Mouse (Mus musculus) limb, embryonic 14.5 days (tissue): ENCODE results near the gene Tmsb15a. TPM values are rescaled to one million over a fixed set of nuclear protein-coding genes. Genes with fewer than 3 reads are reported as not detected.

ENCODE experiments used
- ATAC-seq: fragments of 200-750 bp; cut with Nextera tagmentation; 2 replicates; pipeline ENCODE4 v1.8.0; 2017; ENCODE audit warnings: low read depth, moderate number of reproducible peaks, moderate TSS enrichment; ENCODE audit not compliant: low FRiP score
- DNase-seq: peaks from one replicate; pipeline ENCODE4 v3.0.0-alpha.2; 2015; ENCODE audit warnings: low spot score
- H3K27ac ChIP-seq: fragments of 300-500 bp; sonication (generic); replicated peaks from 2 replicates; pipeline ENCODE4 v1.5.1; 2014; ENCODE audit warnings: low read depth, mild to moderate bottlenecking, low read length, moderate library complexity, mixed read lengths
- H3K27me3 ChIP-seq: fragments of 300-500 bp; sonication (generic); 2 replicates; pipeline ENCODE4 v1.6.1; 2014; ENCODE audit warnings: low read length, mixed read lengths; ENCODE audit not compliant: control insufficient read depth, insufficient read depth
- H3K36me3 ChIP-seq: fragments of 300-500 bp; sonication (generic); 2 replicates; pipeline ENCODE4 v1.6.1; 2014; ENCODE audit warnings: mild to moderate bottlenecking, low read length, moderate library complexity, mixed read lengths; ENCODE audit not compliant: control insufficient read depth, insufficient read depth
- H3K4me1 ChIP-seq: fragments of 300-500 bp; sonication (generic); 2 replicates; pipeline ENCODE4 v1.6.1; 2014; ENCODE audit warnings: antibody characterized with exemption, low read length, mixed read lengths; ENCODE audit not compliant: control insufficient read depth, insufficient read depth
- H3K4me2 ChIP-seq: fragments of 300-500 bp; sonication (generic); replicated peaks from 2 replicates; pipeline ENCODE4 v1.6.1; 2014; ENCODE audit warnings: low read depth, mild to moderate bottlenecking, low read length, moderate library complexity; ENCODE audit not compliant: severe bottlenecking
- H3K4me3 ChIP-seq: fragments of 300-500 bp; sonication (generic); replicated peaks from 2 replicates; pipeline ENCODE4 v1.5.1; 2014; ENCODE audit warnings: low read length
- H3K9ac ChIP-seq: fragments of 300-500 bp; sonication (generic); 2 replicates; pipeline ENCODE4 v1.6.1; 2014; ENCODE audit warnings: mild to moderate bottlenecking, low read depth, low read length, moderate library complexity; ENCODE audit not compliant: severe bottlenecking
- H3K9me3 ChIP-seq: fragments of 300-500 bp; sonication (generic); 2 replicates; pipeline ENCODE4 v1.6.1; 2016; ENCODE audit warnings: low read length; ENCODE audit not compliant: control insufficient read depth
- POLR2A ChIP-seq: fragments of 200-500 bp; IDR thresholded peaks from 2 replicates; pipeline ENCODE4 v1.8.0; 2012; ENCODE audit warnings: inconsistent platforms, mild to moderate bottlenecking, moderate library complexity, borderline replicate concordance; ENCODE audit not compliant: insufficient read depth, insufficient read length; ENCODE audit errors: extremely low read depth
- WGBS: fragments of 180-500 bp; shearing (Covaris S2); extraction: QIAGEN DNeasy Blood & Tissue Kit; methylation state at CpG from one replicate; pipeline ENCODE4 v1.1.7; 2014; 5-methylcytosine and 5-hydroxymethylcytosine counted together
- polyA plus RNA-seq, 2 experiments: library from polyadenylated mRNA; depleted of rRNA in 1 of 2; stranded (reverse) in 1 of 2; unstranded in 1 of 2; fragments of >200 nt; fragmentation: Nextera tagmentation in 1 of 2; extraction: Ambion mirVana in 1 of 2; gene quantifications; 2 replicates each; pipeline versions ENCODE4 v1.2.1 to v1.2.3; 2012 to 2014

The Tmsb15a gene
- polyA plus RNA-seq, 2 experiments, result 2.0 TPM

DNA sequence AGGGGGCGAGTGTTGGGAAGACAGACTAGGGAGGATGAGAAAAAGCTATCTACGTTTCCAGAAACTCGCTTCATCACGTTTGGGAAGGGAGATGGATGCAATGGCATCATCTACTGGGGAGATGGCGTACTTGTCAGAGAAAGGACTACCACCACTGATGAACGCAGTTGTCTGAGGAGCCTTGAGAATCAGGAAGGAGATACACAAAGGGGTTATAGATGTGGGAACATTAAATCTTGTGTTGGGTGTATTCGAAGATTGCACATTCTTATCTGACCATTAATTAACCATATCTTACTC is 17.9 kb upstream of the Tmsb15a start:
- Histone ChIP-seq H3K36me3 (0 out of 2 replicates have a peak, but pooled peaks cover 5% of the 10 kb centered on the region), H3K4me2 (peak overlapping the region; percentile 49), H3K4me3 (peak overlapping the region; percentile 53), H3K9ac (peak overlapping the region; percentile 62), H3K9me3 (no peaks in the 10 kb centered on the region), H3K27ac (peak overlapping the region; percentile 83; the same call in 1 of the 2 replicates), H3K27me3 (0 out of 2 replicates have a peak, but pooled peaks cover 4% of the 10 kb centered on the region), H3K4me1 (no peaks in the 10 kb centered on the region; the same call in 1 of the 2 replicates)
- no peak for TF ChIP-seq POLR2A
- DNase-seq (no peak), ATAC-seq (no peak)
- 14% methylated on average over 7 of the region's 7 CpGs for WGBS

DNA sequence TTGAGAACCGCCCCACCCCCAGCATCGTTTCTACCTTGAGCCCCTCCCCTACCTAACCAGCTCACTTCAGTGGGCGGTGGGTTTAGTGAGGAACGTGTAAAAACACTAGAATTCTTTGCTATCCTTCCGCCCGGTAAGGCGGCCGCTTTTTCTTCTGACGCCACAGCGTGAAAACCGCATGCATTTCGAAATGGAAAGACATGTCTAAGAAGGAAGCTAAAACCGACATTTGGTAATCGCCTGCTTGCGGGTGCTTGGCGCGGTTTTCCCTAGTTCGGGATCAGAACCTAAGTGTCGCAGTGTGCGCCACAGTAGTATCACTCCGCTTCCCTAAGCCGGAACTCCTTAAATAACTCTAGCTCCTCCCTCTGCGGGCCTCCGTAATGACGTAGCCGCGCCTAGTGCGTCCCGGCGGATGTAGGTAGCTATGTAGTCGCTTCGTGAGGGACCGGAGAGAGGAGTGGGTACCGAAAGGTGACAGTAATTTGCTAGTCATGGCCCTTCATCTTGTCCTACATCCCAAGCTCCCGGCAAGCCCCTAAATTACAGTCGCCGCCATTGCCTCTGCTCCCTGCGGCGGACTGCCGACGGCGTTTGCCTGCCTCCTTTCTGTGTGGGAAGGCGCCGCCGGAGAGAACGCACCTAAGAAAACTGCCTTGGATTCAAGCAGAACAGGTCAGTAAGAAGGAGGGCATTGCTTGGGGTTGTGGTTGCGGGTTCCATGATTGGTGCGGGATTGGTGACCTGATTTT is 17.4 kb upstream of the Tmsb15a start, which contains the start of the genes Armcx5 and Gprasp1:
Gene Armcx5 (plus strand): TSS at position 430 of the 752 bp plus-strand sequence.
Gene Gprasp1 (plus strand): TSS at position 430 of the 752 bp plus-strand sequence.
- Histone ChIP-seq H3K4me1 (no peaks in the 10 kb centered on the region; the same call in 1 of the 2 replicates), H3K9me3 (no peaks in the 10 kb centered on the region), H3K4me3 (peak within 1 kb of the TSS; percentile 53), H3K27ac (peak within 1 kb of the TSS; percentile 83), H3K4me2 (peak within 1 kb of the TSS; percentile 49), H3K27me3 (0 out of 2 replicates have a peak, but pooled peaks cover 4% of the 10 kb centered on the region), H3K36me3 (0 out of 2 replicates have a peak, but pooled peaks cover 5% of the 10 kb centered on the region), H3K9ac (peak within 1 kb of the TSS; percentile 62)
- ATAC-seq (peak; percentile 97), DNase-seq (peak; percentile 93)
- WGBS, result 21% methylated on average over 47 of the region's 48 CpGs
- TF ChIP-seq POLR2A, result peak; percentile 37; the same call in 1 of the 2 replicates

DNA sequence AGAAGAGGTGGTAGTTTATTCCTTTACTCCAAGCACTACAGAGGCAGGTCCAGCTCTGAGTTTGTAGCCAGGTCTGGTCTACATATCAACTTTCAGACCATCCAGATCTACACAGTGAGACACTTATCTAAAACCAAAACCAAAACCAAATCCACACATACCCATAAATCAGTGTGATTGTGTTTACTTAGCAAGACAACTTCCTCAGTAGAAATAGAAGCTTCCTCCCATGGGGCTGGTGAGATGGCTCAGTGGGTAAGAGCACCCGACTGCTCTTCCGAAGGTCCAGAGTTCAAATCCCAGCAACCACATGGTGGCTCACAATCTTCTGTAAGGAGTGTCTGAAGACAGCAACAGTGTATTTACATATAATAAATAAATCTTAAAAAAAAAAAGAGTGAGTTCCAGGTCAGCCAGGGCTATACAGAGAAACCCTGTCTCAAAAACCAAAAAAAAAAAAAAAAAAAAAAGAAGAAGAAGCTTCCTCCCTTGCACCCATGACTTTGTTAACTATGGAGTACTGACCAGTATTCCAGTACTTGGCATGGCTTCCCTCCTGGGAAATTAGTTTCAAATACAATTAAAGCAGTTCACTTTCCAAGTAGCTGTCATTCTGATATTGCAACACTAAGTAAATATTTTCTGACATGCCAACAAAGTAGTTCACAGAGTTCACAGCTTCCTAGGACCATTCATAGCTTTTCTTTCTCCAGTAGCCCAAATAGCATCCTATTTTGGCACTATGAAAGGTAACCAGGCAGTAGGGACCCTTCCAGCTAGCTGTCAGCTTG is 13.9 kb upstream of the Tmsb15a start:
- H3K9ac ChIP-seq, result no peak overlapping the region
- ATAC-seq (no peak), DNase-seq (no peak)
- H3K4me2 ChIP-seq, result no peak overlapping the region
- H3K4me3 ChIP-seq, result no peak overlapping the region
- H3K27me3 ChIP-seq, result 0 out of 2 replicates have a peak, but pooled peaks cover 4% of the 10 kb centered on the region
- H3K36me3 ChIP-seq, result no peaks in the 10 kb centered on the region
- no peak for TF ChIP-seq POLR2A
- H3K4me1 ChIP-seq, result no peaks in the 10 kb centered on the region; the same call in 1 of the 2 replicates
- no peaks in the 10 kb centered on the region for H3K9me3 ChIP-seq
- 86% methylated on average over 2 of the region's 2 CpGs for WGBS
- H3K27ac ChIP-seq, result no peak overlapping the region

DNA sequence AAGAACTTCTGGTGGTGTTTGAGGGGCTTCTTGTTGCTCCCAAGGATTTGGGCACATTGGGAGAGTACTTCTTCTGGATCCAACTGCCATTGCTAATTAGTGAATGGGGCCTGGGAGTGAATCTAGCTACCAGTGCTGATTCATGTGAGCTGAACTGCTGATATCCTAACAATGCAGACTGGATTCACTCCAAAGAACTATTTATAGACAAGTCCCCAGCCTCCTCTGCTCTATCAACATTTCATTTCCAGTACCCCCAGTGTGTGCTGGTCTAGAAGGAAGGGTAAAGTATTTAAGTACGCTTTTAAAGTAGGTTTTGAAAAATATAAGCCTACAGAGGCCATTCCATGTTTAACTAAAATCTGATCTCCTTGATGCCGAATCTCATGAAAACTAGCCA is 12.2 kb downstream of the Tmsb15a start:
- WGBS, result 78% methylated on average over 2 of the region's 2 CpGs
- Histone ChIP-seq H3K9ac (no peak overlapping the region), H3K4me1 (no peaks in the 10 kb centered on the region), H3K36me3 (no peaks in the 10 kb centered on the region), H3K27me3 (no peaks in the 10 kb centered on the region), H3K4me3 (no peak overlapping the region), H3K9me3 (no peaks in the 10 kb centered on the region), H3K4me2 (no peak overlapping the region), H3K27ac (no peak overlapping the region)
- DNase-seq, result no peak
- no peak for ATAC-seq
- no peak for TF ChIP-seq POLR2A

DNA sequence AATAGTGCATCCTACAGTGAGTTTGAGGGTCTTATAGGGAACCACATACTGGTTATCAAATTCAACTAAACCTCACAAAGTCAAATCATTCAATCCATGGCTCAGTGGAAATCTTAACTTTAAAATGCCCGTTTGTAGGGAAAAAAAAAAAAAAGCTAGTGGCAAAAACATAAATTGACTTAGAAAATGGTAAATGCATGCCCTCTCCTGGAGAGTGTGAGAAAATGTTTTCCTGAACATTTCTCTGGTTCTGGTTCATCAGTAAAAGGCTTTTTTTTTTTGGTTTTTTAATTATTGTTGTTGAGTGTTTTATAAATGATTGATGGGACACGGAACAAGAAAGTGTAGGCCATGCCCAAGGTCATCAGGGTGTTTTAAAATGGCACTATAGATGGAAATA is 20.7 kb downstream of the Tmsb15a start:
- no peak overlapping the region for H3K27ac ChIP-seq
- TF ChIP-seq POLR2A, result no peak
- H3K27me3 ChIP-seq, result no peaks in the 10 kb centered on the region
- H3K4me1 ChIP-seq, result no peaks in the 10 kb centered on the region
- no peak overlapping the region for H3K9ac ChIP-seq
- no peaks in the 10 kb centered on the region for H3K36me3 ChIP-seq
- H3K9me3 ChIP-seq, result no peaks in the 10 kb centered on the region
- H3K4me2 ChIP-seq, result no peak overlapping the region
- ATAC-seq (no peak), DNase-seq (no peak)
- no peak overlapping the region for H3K4me3 ChIP-seq
- WGBS, result 49% methylated on average over 2 of the region's 2 CpGs
